Mouse (Mus musculus): ENCODE measurements around the gene D11Wsu47e. TPM values are rescaled to one million over a fixed set of nuclear protein-coding genes. Genes with fewer than 3 reads are reported as not detected.

Gene D11Wsu47e
- total RNA-seq, 2 experiments from 2014 or later: 12.6 to 13.5 TPM

- intact Hi-C loops (cut with DNase I): no loop called here
- no peak for DNase-seq (ENCODE audit: low spot score in 2 of 2)
Measured at GRCm38 (mm10) chr11:113691851-113692250, 7.6 kb downstream of the D11Wsu47e start.

GRCm38 (mm10) chr11:113697571-113697970 is 13.4 kb downstream of the D11Wsu47e start:
- intact Hi-C loops (cut with DNase I): no loop called here
- DNase-seq (ENCODE audit: low spot score in 2 of 2): no peak

GRCm38 (mm10) chr11:113698013-113698545 is 13.9 kb downstream of the D11Wsu47e start:
- no peak for DNase-seq (ENCODE audit: low spot score in 2 of 2)

GRCm38 (mm10) chr11:113699643-113700042 is 15.4 kb downstream of the D11Wsu47e start:
- intact Hi-C loops (cut with DNase I): no loop called here
- no peak for DNase-seq (ENCODE audit: low spot score in 2 of 2)

More at GRCm38 (mm10) chr11:113698013-113698545, 13.9 kb downstream of the D11Wsu47e start:
- intact Hi-C loops (cut with DNase I): no loop called here

- DNase-seq (ENCODE audit: low spot score in 2 of 2): peak; percentile 78 to 89
- intact Hi-C loops (cut with DNase I): loop anchor here (1.0 to 2.0 kb wide), 2 partner anchors 47 to 108 kb away; partner anchors contain the start of gene Cdc42ep4
Measured at GRCm38 (mm10) chr11:113703758-113704157, 19.5 kb downstream of the D11Wsu47e start.

GRCm38 (mm10) chr11:113705966-113706652 is 21.9 kb downstream of the D11Wsu47e start:
- intact Hi-C loops (cut with DNase I): loop anchor here (2.0 kb wide), 1 partner anchor 45 kb away; the partner anchor contains the start of gene Cdc42ep4
- no peak for DNase-seq (ENCODE audit: low spot score in 2 of 2)

GRCm38 (mm10) chr11:113708629-113709213 is 24.5 kb downstream of the D11Wsu47e start:
- intact Hi-C loops (cut with DNase I): no loop called here
- DNase-seq (ENCODE audit: low spot score in 2 of 2): no peak

- DNase-seq (ENCODE audit: low spot score in 2 of 2): no peak
- intact Hi-C loops (cut with DNase I): no loop called here
Measured at GRCm38 (mm10) chr11:113709272-113709671, 25.1 kb downstream of the D11Wsu47e start.

GRCm38 (mm10) chr11:113709731-113710256 is 25.6 kb downstream of the D11Wsu47e start, which contains the start of gene Cpsf4l:
TSS of gene Cpsf4l (minus strand) at chr11:113710017.
- intact Hi-C loops (cut with DNase I): loop anchor here (10.0 kb wide), 1 partner anchor 925 kb away; no protein-coding TSS in a partner anchor
- DNase-seq (ENCODE audit: low spot score in 2 of 2): no peak

GRCm38 (mm10) chr11:113710257-113710777 is 26.1 kb downstream of the D11Wsu47e start:
- intact Hi-C loops (cut with DNase I): loop anchor here (10.0 kb wide), 1 partner anchor 924 kb away; no protein-coding TSS in a partner anchor
- no peak for DNase-seq (ENCODE audit: low spot score in 2 of 2)

- no peak for DNase-seq (ENCODE audit: low spot score in 2 of 2)
- intact Hi-C loops (cut with DNase I): loop anchor here (10.0 kb wide), 1 partner anchor 924 kb away; no protein-coding TSS in a partner anchor
Measured at GRCm38 (mm10) chr11:113711061-113711460, 26.8 kb downstream of the D11Wsu47e start.

- no peak for DNase-seq (ENCODE audit: low spot score in 2 of 2)
- intact Hi-C loops (cut with DNase I): loop anchor here (10.0 kb wide), 1 partner anchor 920 kb away; no protein-coding TSS in a partner anchor
Measured at GRCm38 (mm10) chr11:113715078-113715674, 31.0 kb downstream of the D11Wsu47e start.

GRCm38 (mm10) chr11:113716132-113716531 is 31.9 kb downstream of the D11Wsu47e start:
- no peak for DNase-seq (ENCODE audit: low spot score in 2 of 2)
- intact Hi-C loops (cut with DNase I): loop anchor here (10.0 kb wide), 1 partner anchor 919 kb away; no protein-coding TSS in a partner anchor

- no peak for DNase-seq (ENCODE audit: low spot score in 2 of 2)
- intact Hi-C loops (cut with DNase I): loop anchor here (10.0 kb wide), 1 partner anchor 917 kb away; no protein-coding TSS in a partner anchor
Measured at GRCm38 (mm10) chr11:113717767-113718424, 33.7 kb downstream of the D11Wsu47e start.

GRCm38 (mm10) chr11:113722405-113723090 is 38.3 kb downstream of the D11Wsu47e start:
- intact Hi-C loops (cut with DNase I): no loop called here
- DNase-seq (ENCODE audit: low spot score in 2 of 2): no peak

- intact Hi-C loops (cut with DNase I): no loop called here
- DNase-seq (ENCODE audit: low spot score in 2 of 2): no peak
Measured at GRCm38 (mm10) chr11:113725235-113726048, 41.2 kb downstream of the D11Wsu47e start.

All from left cerebral cortex, postnatal 25 days (tissue).